Mouse (Mus musculus): ENCODE data around the gene Mup16. TPM values are rescaled to one million over a fixed set of nuclear protein-coding genes. Genes with fewer than 3 reads are reported as not detected.
"Not testable (repeated sequence)": the region's sequence is repeated elsewhere in the genome, so short reads cannot be mapped to it uniquely, and the experiment has no call there.

Gene Mup16
- not detected in 2 replicates for polyA plus RNA-seq (2011; ENCODE audit: insufficient read depth, insufficient read length, low read depth, missing spikeins)

GRCm38 (mm10) chr4:61519431-61519830 is at the start of gene Mup16:
Gene Mup16, minus strand, starts transcription at chr4:61519531.
- H3K27me3 ChIP-seq (ENCODE audit: control insufficient read depth, insufficient read depth, low read length, poor library complexity, severe bottlenecking); H3K27ac ChIP-seq (ENCODE audit: insufficient read depth, low read length); H3K9ac ChIP-seq (ENCODE audit: low read depth, poor library complexity, severe bottlenecking); H3K4me3 ChIP-seq (ENCODE audit: low read depth, low read length); H3K4me1 ChIP-seq (ENCODE audit: control insufficient read depth, insufficient read depth, low read length); H3K9me3 ChIP-seq (replicated peaks; ENCODE audit: control insufficient read depth, insufficient read depth, low read length, poor library complexity, severe bottlenecking); H3K36me3 ChIP-seq (ENCODE audit: control insufficient read depth, insufficient read depth, low read length, poor library complexity, severe bottlenecking): not testable (repeated sequence)

DNA sequence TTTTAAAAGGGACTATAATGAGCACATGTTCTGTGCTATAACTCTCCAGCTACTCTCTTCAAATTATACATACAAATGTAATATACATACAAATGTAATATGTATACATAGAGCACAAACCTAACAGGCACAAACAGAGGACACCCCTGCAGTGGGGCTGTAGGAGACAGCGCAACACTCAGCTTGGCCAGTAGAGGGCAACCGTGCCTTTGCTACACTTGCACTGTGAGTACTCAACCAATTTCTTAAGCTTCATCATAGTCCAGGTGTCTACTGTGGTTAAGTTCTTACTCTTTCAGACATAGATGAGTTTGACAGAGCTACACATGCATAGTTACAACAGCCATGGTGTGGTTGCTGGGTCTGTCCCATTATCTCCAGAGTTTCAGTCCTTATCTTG is 36.6 kb upstream of the Mup16 start:
- not testable (repeated sequence) for H3K4me1 ChIP-seq (ENCODE audit: control insufficient read depth, insufficient read depth, low read length); H3K4me3 ChIP-seq (ENCODE audit: low read depth, low read length); H3K36me3 ChIP-seq (ENCODE audit: control insufficient read depth, insufficient read depth, low read length, poor library complexity, severe bottlenecking); H3K27ac ChIP-seq (ENCODE audit: insufficient read depth, low read length); H3K9ac ChIP-seq (ENCODE audit: low read depth, poor library complexity, severe bottlenecking); H3K9me3 ChIP-seq (replicated peaks; ENCODE audit: control insufficient read depth, insufficient read depth, low read length, poor library complexity, severe bottlenecking); H3K27me3 ChIP-seq (ENCODE audit: control insufficient read depth, insufficient read depth, low read length, poor library complexity, severe bottlenecking)
- TF ChIP-seq CTCF (IDR thresholded peaks at IDR 0.05; ENCODE audit: low read depth, low read length) = peak; percentile 38

Other genes with a start within 250 kb of the Mup16 start
- gene Mup14, start 215.5 kb downstream of the Mup16 start, polyA plus RNA-seq (2011; ENCODE audit: insufficient read depth, insufficient read length, low read depth, missing spikeins) = not detected in 2 replicates
- not detected in 2 replicates for gene Mup15, start 79.8 kb downstream of the Mup16 start, polyA plus RNA-seq (2011; ENCODE audit: insufficient read depth, insufficient read length, low read depth, missing spikeins)
- not detected in 2 replicates for gene Mup17, start 76.3 kb upstream of the Mup16 start, polyA plus RNA-seq (2011; ENCODE audit: insufficient read depth, insufficient read length, low read depth, missing spikeins)
- not detected in 2 replicates for gene Mup18, start 154.6 kb upstream of the Mup16 start, polyA plus RNA-seq (2011; ENCODE audit: insufficient read depth, insufficient read length, low read depth, missing spikeins)

Measured in ES-Bruce4 (cell line).